Comparison of ENCODE assay signal across 26 mouse cellular contexts in the genomic region with DNA sequence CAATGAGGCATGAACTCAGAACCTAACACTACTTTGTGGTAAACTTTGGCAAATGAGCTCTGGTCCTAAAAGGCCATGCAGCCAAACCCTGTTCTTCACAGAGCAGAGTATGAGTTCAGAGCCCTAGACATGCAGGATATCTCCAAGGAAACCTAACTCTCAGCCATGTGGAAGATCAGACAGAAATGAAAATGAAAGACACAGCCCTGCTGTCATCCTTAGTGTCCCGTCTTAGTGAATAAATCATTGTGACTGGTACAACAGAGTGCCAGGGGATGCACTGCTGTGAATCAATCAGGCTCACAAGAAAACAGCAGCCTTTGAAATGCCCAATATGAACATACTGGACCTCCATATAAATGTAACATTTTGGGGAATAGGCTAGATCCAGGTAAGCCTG.
A peak's percentile ranks its signal among the peaks of the same experiment; 100 is the strongest.
DNase-seq lines count a peak whose midpoint lies in the region; ATAC-seq and TF ChIP-seq lines count a peak whose summit lies in the region.
"Had no signal": no experiment of that assay in that cellular context is flagged by ENCODE, and none has a peak within 500 bp of the region (broad histone marks: within the 10 kb centered on the region; RNA-seq: fewer than 3 reads in every experiment).

No protein-coding gene starts in this region.

- H3K27ac ChIP-seq in hindbrain, postnatal 0 days: no peak overlapping the region
- no peak overlapping the region for H3K27ac ChIP-seq in hindbrain, embryonic 10.5 days
- no peak overlapping the region for H3K27ac ChIP-seq in midbrain, embryonic 14.5 days (replicated peaks; ENCODE audit: low read depth, low read length)
- H3K27ac ChIP-seq: forebrain, embryonic 13.5 days; liver, embryonic 15.5 days; neural tube, embryonic 13.5 days had no signal

- WGBS in hindbrain, postnatal 0 days: 27% methylated on average over 1 of the region's 1 CpGs
- WGBS in hindbrain, embryonic 10.5 days: 78% methylated on average over 1 of the region's 1 CpGs
- WGBS in midbrain, embryonic 14.5 days: 49% methylated on average over 1 of the region's 1 CpGs

- H3K9ac ChIP-seq in hindbrain, postnatal 0 days (replicated peaks; ENCODE audit: low read length): no peak overlapping the region
- no peak overlapping the region for H3K9ac ChIP-seq in midbrain, embryonic 14.5 days (replicated peaks; ENCODE audit: low read length)
- H3K9ac ChIP-seq: forebrain, embryonic 13.5 days; liver, embryonic 15.5 days; lung, embryonic 14.5 days; neural tube, embryonic 13.5 days had no signal

- no peak for TF ChIP-seq CTCF in hindbrain, postnatal 0 days (IDR thresholded peaks at IDR 0.05; ENCODE audit: low read depth)

- no peaks in the 10 kb centered on the region for H3K36me3 ChIP-seq in hindbrain, postnatal 0 days (ENCODE audit: insufficient read depth, low read length)
- no peaks in the 10 kb centered on the region for H3K36me3 ChIP-seq in hindbrain, embryonic 10.5 days
- H3K36me3 ChIP-seq in midbrain, embryonic 14.5 days (ENCODE audit: control insufficient read depth, insufficient read depth, low read length): no peaks in the 10 kb centered on the region
- H3K36me3 ChIP-seq: liver, embryonic 15.5 days; neural tube, embryonic 13.5 days had no signal

- no peak for ATAC-seq in cerebellum, adult (ENCODE audit: insufficient number of reproducible peaks, low FRiP score, low TSS enrichment)
- peak; percentile 90 for ATAC-seq in hindbrain, postnatal 0 days
- no peak for ATAC-seq in midbrain, embryonic 14.5 days (ENCODE audit: low FRiP score, low TSS enrichment)
- no peak for ATAC-seq in erythroblast, adult 5-6 weeks (replicated peaks; ENCODE audit: low FRiP score, poor library complexity, severe bottlenecking)
- ATAC-seq: forebrain, embryonic 13.5 days; intestine, postnatal 0 days had no signal

- H3K4me3 ChIP-seq in hindbrain, postnatal 0 days (ENCODE audit: low read length): no peak overlapping the region
- H3K4me3 ChIP-seq in hindbrain, embryonic 10.5 days: no peak overlapping the region
- H3K4me3 ChIP-seq in midbrain, embryonic 14.5 days (replicated peaks; ENCODE audit: low read depth, low read length): no peak overlapping the region
- H3K4me3 ChIP-seq: forebrain, embryonic 13.5 days; liver, embryonic 15.5 days; neural tube, embryonic 13.5 days had no signal

- no peaks in the 10 kb centered on the region for H3K27me3 ChIP-seq in hindbrain, postnatal 0 days (ENCODE audit: insufficient read depth, low read length)
- H3K27me3 ChIP-seq in hindbrain, embryonic 10.5 days (ENCODE audit: insufficient read depth, poor library complexity, severe bottlenecking): no peaks in the 10 kb centered on the region
- H3K27me3 ChIP-seq in midbrain, embryonic 14.5 days (ENCODE audit: control insufficient read depth, insufficient read depth, low read length): no peaks in the 10 kb centered on the region
- H3K27me3 ChIP-seq: CH12.LX; forebrain, embryonic 13.5 days; liver, embryonic 15.5 days; neural tube, embryonic 13.5 days had no signal

- no peaks in the 10 kb centered on the region for H3K4me1 ChIP-seq in hindbrain, postnatal 0 days (ENCODE audit: insufficient read depth, low read length)
- H3K4me1 ChIP-seq in hindbrain, embryonic 10.5 days (replicated peaks): no peaks in the 10 kb centered on the region
- H3K4me1 ChIP-seq in midbrain, embryonic 14.5 days (ENCODE audit: control insufficient read depth, insufficient read depth, low read length): no peaks in the 10 kb centered on the region
- H3K4me1 ChIP-seq: forebrain, embryonic 13.5 days; liver, embryonic 15.5 days; neural tube, embryonic 13.5 days had no signal

- H3K9me3 ChIP-seq in hindbrain, postnatal 0 days (ENCODE audit: low read length): no peaks in the 10 kb centered on the region
- no peaks in the 10 kb centered on the region for H3K9me3 ChIP-seq in hindbrain, embryonic 10.5 days
- H3K9me3 ChIP-seq in midbrain, embryonic 14.5 days (ENCODE audit: control insufficient read depth, low read length): no peaks in the 10 kb centered on the region
- H3K9me3 ChIP-seq: forebrain, embryonic 13.5 days; liver, embryonic 15.5 days; neural tube, embryonic 13.5 days had no signal

- DNase-seq in cerebellum, postnatal 10 days: peak; percentile 62
- peak; percentile 43 for DNase-seq in hindbrain, postnatal 0 days (ENCODE audit: low spot score)
- no peak for DNase-seq in hindbrain, embryonic 10.5 days (ENCODE audit: low spot score)
- DNase-seq in midbrain, embryonic 14.5 days: peak; percentile 19
- peak; percentile 41 for DNase-seq in retina, postnatal 1 day
- DNase-seq: adrenal gland, adult 8-10 months; cerebellum, adult 11 months; cerebellum, adult 9-11 months; gastrocnemius, postnatal 25 days; heart, adult 11 months; heart, postnatal 4 days; kidney, adult 9 months; kidney, postnatal 10 days; layer of hippocampus, postnatal 36 days; liver; lung, embryonic 14.5 days; right cerebral cortex, postnatal 14 days; thymus, postnatal 14 days had no signal

- no peak overlapping the region for H3K4me2 ChIP-seq in hindbrain, postnatal 0 days (ENCODE audit: low read depth, low read length)
- no peak overlapping the region for H3K4me2 ChIP-seq in midbrain, embryonic 14.5 days (ENCODE audit: low read length)
- H3K4me2 ChIP-seq: forebrain, embryonic 13.5 days; heart, embryonic 11.5 days; liver, embryonic 15.5 days; lung, embryonic 14.5 days; neural tube, embryonic 13.5 days had no signal
